Mouse (Mus musculus) left cerebral cortex, postnatal 14 days (tissue): Measurements from ENCODE around the gene Slc25a27. TPM values are rescaled to one million over a fixed set of nuclear protein-coding genes. Genes with fewer than 3 reads are reported as not detected.

Source experiments
- DNase-seq, 2 experiments: peaks; one replicate each; pipeline ENCODE4 v3.0.0; 2021 to 2022; ENCODE audit warnings: low spot score in 2 of 2, mixed read lengths in 1 of 2
- intact Hi-C: fragments of 180-260 bp; cut with DNase I; formaldehyde crosslinking; loops from one replicate; pipeline ENCODE4 v1.15.1; 2025
- total RNA-seq, 2 experiments: library from RNA; stranded (reverse); gene quantifications; 2 replicates each; pipeline ENCODE4 v1.2.3; 2021

The Slc25a27 gene
- total RNA-seq, 2 experiments from 2014 or later: 40.2 to 42.5 TPM

DNA sequence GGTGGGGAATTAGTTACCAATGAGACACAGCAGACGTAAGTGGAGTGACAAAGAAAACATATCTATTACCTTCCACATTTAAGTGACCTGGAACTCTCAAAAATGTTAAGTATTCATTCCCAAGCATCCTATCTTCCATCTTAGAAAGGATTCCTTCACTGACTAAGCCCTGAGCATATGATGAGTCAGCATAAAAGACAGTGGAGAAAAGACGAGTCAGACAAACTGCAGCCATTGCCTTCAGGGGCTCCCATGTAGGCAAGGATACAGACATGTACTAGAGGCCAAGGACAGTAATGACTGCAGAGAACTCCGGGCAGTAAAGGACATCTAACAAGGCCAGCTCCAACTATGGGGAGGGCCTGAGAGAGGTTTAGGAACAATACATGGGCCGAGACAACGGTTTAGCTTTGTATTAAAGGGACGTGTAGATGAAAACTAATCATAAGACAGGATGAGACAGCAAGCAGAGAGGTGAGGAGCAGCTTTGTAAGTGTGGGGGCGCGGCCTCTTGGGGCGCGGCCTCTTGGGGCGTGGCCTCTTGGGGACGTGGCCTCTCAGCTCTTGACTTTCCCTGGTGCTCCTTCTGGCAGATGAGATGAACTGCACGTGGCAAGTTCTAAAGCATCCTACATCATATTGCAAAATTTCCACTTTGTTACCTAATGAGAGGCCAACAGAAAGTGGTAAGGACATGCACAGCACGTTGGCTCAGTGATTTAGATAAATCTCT lies 15.5 kb downstream of the Slc25a27 start:
- no peak for DNase-seq
- intact Hi-C loops: no loop called here

DNA sequence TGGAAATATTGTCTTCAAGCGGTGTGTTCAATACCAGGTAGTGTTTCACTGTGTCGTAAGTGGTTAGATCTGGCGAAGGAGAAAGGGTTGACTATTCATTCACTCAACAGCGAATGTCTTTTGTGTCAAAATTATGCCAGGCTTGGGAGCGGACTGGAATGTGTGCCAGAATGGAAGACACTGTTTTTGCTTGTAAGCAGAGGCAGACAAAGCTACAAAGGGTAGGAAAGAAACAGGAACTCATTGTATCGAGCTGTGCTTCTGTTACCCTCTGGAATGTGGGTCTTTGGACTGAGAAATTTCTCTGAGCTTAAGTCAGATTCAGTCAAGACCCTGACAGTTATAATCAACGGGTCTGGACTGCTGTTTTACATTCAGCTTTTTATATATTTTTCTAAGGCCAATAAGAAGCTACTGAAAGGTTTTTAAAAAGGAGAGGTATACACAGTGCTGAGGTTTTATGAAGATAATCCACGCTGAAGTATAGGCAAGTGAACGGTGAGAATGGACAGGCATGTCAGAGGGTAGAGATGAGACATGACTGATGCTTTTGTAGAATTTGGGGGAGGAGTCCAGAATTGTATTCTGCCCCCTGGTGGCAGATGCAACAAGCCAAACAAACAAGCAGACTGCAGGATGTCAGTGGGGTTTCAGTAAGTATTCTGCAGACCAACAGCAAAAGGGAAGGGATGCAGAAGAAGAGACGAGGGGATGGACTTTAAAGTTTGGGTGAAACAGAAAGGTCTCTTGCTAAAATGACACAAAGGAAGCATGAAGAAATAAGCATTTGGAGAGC lies 17.2 kb downstream of the Slc25a27 start:
- DNase-seq: no peak
- intact Hi-C loops: no loop called here

DNA sequence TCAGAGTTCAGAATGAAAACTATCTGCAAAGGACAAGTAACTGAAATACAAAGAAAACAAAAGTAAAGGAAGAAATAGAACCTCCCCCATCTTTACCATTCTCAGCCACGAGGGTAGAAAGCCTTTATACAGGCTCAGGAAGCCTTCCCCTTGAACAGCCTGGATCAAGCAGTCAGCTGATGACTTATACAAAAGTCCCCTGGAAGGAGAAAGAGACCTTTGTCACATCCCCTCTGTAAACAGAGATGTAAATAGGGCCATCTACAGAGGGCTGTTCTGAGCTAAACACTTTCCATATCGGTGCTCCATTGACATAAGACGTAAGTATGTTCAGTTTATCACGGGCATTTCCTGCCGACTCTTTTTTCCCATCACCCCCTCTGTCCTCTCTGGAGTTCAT lies 20.1 kb downstream of the Slc25a27 start:
- intact Hi-C loops: no loop called here
- DNase-seq: no peak

DNA sequence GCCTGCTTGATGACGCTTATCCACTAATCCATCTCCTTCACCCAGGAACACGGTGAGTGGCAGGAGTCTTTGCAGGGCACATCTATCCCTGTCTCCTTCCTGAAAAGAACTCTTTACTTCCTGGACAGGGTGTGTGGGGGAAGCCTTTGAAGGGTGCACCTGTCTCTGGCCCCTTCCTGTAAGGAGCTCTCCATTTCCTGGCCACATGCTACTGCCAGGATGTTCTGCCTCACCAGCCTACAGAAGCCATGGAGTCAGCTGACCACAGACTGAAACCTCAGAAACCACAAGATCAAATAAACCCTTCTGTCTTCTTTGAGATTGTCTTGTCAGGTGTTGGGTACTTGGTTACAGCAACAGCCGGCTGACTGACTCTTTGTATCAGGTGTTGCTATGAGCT lies 21.9 kb downstream of the Slc25a27 start:
- no peak for DNase-seq
- intact Hi-C loops: no loop called here

DNA sequence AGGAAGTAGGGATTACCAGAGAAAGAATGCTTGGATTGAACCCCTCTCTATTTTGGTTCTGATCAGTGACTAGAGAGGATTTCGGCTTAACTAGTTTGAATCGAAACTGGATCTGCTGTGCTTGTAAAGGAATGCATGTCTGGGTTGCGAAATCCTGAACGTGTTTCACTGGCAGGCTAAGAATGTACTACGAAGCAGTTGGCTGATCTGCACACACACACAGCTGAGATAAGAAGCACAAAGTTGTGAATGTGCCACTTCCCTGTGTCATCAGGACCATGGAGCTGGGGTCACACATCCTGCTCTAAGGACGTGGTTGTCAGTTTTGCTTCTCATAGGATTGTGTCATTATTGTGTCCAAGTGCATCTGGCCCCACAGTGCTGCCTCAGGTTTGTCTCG lies 22.6 kb downstream of the Slc25a27 start:
- DNase-seq: no peak
- intact Hi-C loops: no loop called here

DNA sequence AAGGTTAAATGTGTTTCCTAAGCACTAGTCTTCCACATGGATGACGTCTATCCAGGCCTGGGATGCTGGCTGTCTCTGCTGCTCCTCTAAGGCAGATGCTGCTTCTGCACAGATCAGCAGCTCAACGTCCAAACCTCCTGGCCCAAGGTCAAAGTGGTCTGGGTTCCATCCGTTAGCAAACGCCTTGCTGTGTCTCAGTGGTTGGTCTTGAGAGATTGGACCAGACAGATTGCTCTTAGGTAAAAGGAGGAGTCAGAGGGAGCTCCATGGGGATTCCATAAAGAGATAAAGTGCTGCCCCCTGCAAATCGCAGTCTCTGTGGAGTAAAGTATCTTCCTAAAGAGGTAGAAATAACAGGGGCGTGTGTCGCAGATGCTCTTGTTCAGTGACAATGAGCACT lies 23.8 kb downstream of the Slc25a27 start:
- DNase-seq: no peak
- intact Hi-C loops: no loop called here

DNA sequence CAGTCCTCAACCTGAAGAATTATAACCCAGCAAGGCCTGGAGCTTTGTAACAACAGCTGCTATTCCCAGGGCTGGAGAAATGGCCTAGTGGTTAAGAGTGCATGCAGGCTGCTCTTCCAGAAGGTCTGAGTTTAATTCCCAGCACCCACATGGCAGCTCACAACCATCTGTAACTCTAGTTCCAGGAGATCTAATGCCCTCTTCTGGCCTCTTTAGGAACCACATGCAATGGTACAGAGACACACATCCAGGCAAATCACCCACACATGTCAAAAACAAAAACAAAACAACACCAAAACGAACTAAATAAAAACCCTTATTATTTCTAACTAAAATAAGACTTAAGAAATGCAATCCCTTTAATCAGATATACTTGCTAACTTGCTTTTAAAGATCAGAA lies 26.2 kb downstream of the Slc25a27 start:
- no peak for DNase-seq
- intact Hi-C loops: no loop called here

DNA sequence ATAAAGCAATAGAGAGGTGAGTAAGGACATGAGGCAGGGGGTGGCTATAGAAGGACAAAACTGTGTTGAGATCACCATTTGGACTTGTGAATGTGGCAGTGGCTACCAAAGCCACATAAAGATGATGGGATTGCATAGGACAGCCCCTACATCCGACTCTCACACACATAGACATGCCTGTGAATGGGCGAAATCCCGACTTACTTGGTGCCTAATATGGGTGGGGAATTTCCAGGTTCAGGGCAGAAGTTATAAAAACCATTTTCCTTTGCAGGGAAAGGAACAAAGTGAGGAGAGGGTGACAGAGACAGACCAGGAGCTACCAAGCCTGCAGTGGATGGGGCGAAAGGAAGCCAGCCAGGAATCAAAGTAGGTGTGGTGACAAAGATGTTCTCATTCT lies 29.9 kb downstream of the Slc25a27 start:
- intact Hi-C loops: no loop called here
- DNase-seq: no peak

DNA sequence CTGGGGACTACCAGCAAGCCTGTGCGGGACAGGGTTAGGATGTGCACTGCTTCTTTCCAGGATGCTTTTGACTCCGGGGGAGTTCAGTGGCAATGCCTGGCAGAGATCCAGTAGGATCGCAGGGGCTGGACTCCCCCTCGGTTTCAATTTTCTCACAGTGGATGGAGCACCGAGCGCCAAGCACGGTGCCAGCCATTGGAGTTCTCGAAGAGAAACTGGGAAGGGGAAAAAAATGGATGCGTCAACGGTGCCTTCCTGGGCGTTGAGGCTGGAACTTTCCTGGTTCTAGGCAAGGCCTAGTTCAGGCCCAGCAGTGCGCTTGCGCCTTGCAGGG lies 36.6 kb downstream of the Slc25a27 start:
- intact Hi-C loops: no loop called here
- no peak for DNase-seq

DNA sequence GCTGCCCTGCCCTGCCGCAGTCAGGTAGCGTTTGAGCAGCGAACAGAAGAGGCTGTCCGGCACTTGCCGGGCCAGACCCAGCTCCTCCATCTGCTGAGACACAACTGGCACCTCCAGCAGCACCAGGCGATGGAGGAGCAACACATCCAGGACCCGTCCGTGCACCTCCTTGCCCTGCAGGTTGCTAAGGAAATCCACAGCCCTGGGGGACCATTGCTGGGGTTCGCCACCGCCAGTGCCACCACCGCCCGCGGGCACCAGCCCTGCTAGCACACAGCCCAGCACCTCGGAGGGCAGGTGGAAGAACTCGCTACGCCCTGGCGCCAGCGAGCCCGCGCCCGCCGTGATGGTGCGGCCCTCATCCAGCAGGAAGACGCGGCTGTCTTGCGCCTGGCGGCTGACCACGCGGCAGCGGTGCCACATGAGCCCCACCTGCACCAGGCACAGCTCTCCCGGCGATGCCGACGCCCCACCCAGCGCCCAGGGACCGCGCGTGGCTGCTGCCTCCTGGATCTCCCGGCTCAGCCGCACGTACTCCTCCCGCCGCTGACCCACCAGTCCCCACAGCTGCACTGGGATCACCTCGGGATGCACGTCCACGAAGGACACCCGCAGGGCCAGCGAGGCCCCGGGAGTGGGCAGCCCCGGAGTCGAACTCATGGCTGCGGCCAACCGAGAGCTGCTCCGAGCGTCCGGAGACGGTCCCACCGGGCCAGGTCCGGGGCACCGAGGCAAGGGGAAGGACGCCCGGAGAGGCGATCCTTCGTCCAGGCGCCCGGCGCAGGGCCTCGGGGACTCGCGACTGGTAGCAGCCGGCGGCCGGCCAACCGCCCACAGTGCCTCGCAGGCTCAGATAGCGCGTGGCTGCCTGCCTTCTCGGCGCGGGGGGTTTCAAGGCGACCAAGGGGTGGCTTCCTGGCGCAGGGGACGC lies 37.3 kb downstream of the Slc25a27 start, which contains the start of gene Tdrd6:
Gene Tdrd6 (minus strand): TSS at position 804 of the 931 bp plus-strand sequence.
- no peak for DNase-seq
- intact Hi-C loops: no loop called here

DNA sequence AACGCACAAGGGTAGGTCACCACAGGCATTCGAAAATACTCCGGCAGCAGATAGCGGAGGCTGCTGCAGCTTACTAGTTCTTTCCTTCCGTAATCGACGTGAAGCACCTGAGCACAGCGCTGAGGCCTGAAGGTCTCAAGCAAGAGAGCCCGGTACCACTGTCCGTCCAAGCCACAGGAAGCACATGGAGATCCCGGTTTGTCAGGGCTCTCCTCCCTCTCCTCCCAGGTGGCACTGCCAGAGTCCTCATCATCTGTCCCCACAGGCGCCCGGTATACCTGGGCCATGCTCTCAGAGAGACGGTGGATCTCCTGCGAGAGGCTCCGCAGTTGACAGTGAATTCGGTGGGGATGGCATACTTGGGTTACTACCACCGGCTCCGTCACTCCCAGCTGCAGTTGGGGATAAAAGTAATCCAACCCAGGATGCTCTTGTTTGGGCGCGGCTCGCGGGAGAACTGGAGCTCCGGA lies 38.0 kb downstream of the Slc25a27 start:
- DNase-seq: no peak
- intact Hi-C loops: no loop called here

DNA sequence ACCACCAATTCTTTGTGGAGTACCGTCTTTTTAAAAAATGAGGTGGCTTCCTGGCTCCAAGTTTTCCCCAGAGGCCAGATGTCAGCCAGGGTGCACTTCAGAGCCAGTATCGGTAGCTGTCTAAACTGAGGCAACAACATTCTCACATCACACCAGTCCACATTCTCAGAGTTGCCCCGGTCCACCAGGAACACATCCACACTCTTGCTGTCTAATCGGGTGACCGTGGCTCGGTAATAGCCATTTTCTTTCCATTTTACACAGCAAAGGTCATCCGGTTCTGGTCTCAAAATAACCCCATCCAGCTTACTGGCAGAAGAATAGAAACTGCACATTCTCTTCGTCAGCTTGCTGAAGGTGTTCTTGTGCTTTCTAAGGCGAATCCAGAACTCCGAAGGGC lies 38.8 kb downstream of the Slc25a27 start:
- intact Hi-C loops: no loop called here
- no peak for DNase-seq

DNA sequence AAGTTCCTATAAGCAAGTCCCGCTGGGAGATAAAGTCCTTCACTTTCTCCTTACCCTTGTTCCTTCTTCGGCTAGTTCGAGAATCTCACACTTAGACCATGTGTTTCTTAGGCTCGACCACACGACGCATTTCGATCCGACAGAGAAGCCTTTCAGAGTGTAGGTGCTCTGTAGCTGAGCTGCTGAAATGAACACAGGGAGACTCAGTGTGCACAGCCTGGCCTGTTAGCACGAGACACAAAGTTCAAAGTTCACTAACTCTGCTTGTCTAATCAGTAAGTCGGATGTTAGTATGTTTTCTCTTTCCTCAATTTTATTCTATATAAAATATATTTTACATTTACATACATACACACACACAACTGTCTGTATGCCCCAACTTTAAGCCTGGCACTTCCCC lies 44.9 kb downstream of the Slc25a27 start:
- intact Hi-C loops: no loop called here
- DNase-seq: no peak

DNA sequence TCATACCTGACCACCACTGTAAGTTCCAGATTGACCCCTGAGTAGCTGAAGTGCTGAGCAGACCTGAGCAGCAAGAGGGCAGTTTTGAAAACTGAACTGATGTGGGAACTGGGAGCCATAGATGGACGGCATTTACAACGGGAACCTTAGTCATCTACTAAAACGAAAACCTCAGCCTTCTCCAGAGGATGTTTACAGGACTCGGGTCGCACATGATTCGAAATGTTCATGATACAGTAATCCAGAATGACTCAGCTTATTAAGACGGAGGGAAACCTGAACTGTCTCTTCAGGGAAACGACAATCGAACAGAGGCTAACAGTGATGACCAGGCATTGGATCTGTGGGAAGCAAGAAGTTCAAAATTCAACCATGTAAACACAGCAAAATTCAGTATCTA lies 47.9 kb downstream of the Slc25a27 start:
- intact Hi-C loops: no loop called here

DNA sequence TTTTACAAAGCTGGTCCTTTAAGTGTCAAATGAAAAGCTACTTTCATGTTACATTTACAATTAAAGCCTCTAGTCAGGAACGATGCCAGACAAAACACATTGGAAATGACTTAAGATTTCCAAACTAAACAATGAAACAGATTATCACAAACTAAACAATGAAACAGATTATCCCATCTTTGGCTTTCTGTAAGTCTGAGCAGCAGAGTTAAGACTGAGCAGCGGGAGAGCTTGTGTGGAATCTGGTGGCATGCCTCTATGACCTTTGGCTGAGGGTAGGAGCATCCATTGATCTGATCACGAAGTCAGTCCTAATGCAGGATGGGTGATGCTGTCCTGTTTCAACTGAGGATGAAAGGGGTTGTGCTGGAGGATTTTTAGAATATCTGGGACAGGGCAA lies 54.8 kb downstream of the Slc25a27 start:
- DNase-seq: no peak
- intact Hi-C loops: loop anchor here (5.0 kb wide), 1 partner anchor 345 kb away; no protein-coding TSS in a partner anchor

More for the DNA sequence above, 47.9 kb downstream of the Slc25a27 start:
- no peak for DNase-seq

DNA sequence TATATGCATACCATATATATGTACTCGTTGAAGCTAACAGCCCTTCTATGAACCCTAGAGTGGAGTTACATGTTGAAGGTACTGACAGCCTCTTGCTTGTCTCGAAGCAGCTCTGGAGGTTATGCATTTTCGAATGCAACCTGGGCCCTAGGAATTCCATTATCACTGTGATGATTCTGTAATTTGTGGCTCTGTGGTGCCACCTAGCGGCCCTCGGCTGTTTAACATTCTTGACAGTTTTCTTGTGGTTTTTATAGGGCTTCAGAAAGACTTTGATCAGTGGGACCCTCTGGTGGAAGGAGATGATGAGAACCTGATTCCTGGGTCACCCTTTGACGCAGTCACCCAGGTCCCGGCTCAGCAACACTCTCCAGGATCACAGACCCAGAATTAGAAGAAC lies 55.4 kb downstream of the Slc25a27 start:
- peak; percentile 55 to 75 for DNase-seq
- intact Hi-C loops: loop anchor here (2.0 to 5.0 kb wide), 2 partner anchors 93 to 344 kb away; no protein-coding TSS in a partner anchor

DNA sequence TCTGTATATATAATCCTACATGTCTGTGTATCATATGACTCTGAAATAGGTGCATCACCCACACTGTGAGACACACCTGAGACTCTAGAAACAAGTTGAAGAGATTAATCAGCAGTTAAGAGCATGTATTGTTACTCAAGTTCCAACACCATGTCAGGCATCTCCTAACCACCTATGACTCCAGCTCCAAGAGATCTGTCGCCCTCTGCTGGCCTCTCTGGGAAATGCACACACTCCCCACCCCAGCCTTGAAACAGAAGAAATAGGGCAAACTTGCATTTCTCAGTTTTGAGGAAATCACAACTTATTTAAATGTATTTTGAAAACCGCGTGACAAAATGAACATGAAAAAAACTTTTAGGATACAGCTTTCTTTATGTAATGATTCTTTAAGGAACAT lies 60.3 kb downstream of the Slc25a27 start:
- DNase-seq: peak; percentile 64 to 71
- intact Hi-C loops: no loop called here

DNA sequence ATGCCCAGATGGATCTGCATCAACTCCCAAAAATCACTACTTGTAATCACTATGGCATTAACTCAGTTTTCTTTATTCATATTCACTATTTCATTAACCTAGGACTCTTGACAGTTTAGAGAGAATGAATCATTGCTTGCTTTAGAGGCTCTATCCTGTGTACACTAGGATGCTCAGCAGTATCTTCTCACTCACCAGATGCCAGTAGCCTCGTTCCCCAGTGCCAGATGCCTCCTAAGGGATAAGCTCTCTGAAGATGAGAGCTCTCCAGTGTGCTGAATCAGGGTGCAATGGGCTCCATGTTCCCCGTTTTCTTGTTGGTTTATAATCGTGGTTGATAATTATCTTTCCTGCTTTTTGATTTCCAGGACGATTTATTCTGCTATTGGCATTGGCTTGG lies 68.3 kb downstream of the Slc25a27 start:
- intact Hi-C loops: no loop called here
- peak; percentile 10 to 14 for DNase-seq

DNA sequence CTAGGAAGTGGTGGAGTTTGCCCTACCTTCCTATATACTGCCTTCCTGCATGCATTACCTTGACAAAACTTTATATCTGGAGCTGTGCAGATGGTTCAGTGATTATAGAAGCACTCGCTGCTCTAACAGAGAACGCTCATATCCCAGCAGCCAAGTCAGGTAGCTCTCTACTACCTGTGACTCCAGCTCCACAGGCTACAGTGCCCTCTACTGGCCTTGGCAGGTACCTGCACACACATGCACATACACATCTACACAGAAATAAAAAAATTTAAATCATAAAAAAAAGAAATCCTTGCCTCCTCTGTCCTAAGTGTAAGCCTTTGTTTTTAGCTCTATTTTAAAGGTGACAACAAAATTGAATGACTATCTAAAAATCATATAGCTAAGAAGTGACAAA lies 69.3 kb downstream of the Slc25a27 start:
- DNase-seq: no peak
- intact Hi-C loops: no loop called here
